Mouse (Mus musculus): Measurements from ENCODE around the gene Psmd12.
A peak's percentile ranks its signal among the peaks of the same experiment; 100 is the strongest.
"Not testable (repeated sequence)": the region's sequence is repeated elsewhere in the genome, so short reads cannot be mapped to it uniquely, and the experiment has no call there.

Gene Psmd12

GRCm38 (mm10) chr11:107462478-107462877, 16.8 kb upstream of the Psmd12 start:
- DNase-seq: peak; percentile 51

DNA sequence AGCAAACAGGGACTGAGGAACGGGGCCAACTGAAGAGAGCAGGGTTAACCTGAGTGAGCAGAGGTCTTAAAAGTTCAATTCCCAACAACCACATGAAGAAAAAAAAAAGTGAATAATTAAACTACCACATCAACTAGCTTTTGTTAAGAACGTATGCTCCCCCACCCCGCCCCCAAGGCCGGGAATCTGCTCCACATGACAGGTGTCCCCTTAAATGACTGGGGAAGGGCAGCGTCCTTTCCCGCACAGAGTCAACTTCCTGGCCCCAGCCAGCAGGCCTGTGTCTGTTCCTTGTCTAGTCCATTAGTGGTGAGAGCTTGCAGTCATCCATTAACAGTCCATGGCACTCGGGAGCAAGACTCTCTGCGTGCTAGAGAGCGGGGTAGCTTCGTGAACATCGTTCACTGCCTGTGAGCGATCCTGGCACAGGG, 16.0 kb upstream of the Psmd12 start:
- DNase-seq: no peak

- DNase-seq: no peak
Observed at GRCm38 (mm10) chr11:107464141-107464540, 15.1 kb upstream of the Psmd12 start.

DNA sequence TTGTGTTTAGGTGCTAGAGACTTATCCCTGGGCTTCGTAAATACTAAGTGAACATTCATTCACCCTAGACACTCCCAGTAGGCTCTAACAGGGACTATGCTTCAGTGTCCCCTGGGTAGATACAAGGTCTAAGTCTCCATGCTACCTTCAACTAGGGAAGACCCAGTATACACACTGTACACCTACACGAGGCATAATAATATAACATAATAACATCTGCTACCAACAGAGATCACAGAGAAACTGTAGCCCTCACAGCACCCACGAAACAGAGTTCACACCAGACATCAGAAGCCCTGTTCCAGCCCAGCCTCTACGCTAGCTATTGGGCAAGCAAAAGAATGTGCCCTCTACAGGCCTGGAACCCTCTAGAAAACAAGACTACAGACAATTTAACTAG, 14.2 kb upstream of the Psmd12 start:
- no peak for DNase-seq

- DNase-seq: no peak
Observed at GRCm38 (mm10) chr11:107465969-107466368, 13.3 kb upstream of the Psmd12 start.

DNA sequence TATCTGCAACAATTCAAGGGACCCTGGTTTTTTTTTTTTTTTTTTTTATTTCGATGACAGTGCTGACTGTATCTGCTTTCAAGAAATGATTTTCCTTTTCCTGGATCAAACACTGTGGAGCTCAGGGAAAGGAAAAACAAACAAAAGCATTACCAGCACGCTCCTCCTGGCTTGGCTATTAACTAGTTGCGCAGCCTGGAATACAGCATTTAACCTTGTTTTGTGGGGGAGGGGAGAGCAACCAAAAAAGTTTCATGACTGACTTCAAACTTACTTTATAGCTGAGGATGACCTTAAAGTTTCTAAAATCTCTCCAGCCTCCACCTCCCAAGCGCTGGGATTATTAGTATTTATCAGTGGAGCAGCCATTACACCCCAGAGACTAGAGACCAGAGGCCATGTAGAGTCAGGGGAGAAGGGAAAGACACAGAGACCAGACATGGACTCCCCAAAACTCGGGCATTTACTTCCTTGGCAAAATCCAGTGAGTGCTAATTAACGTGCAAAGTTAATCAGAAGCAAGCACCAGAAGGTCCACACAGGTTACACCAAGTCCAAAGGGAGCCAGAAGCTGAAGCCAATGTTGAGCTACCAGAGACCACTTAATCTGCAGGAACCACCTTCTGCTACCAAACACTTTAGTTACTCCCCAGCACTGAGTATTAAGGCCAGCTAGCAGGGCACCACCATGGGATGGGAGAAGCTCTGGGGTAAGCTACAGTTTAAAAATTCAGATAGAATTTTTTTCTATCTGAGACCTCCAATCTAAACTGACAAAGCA, 12.5 kb upstream of the Psmd12 start:
- no peak for DNase-seq

- peak; percentile 87 for DNase-seq
Observed at GRCm38 (mm10) chr11:107468252-107469030, 10.8 kb upstream of the Psmd12 start.

DNA sequence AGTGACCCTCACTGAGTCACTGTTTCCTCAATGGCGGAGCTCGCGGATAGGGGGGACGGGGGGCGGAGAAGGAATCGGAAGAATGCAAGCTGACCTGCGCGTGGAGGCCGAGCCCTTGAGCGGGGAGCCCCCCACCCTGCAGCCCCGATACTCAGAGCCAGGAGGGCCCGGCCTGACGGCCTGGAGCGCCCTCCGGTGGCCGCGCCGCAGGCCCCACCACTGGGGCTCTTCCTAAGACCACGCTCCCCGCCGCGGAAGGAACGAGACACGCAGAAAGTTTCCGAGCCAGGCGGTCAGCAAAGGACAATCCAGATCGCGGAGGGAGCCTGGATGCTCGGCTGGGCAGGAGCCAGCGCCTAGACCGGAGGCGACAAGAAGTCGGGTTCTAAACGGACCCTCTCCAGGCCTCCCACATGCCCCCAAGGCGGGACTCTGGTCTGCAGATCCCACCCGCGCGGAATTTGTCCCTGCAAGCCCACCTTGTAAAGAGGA, 10.2 kb upstream of the Psmd12 start:
- peak; percentile 84 for DNase-seq

DNA sequence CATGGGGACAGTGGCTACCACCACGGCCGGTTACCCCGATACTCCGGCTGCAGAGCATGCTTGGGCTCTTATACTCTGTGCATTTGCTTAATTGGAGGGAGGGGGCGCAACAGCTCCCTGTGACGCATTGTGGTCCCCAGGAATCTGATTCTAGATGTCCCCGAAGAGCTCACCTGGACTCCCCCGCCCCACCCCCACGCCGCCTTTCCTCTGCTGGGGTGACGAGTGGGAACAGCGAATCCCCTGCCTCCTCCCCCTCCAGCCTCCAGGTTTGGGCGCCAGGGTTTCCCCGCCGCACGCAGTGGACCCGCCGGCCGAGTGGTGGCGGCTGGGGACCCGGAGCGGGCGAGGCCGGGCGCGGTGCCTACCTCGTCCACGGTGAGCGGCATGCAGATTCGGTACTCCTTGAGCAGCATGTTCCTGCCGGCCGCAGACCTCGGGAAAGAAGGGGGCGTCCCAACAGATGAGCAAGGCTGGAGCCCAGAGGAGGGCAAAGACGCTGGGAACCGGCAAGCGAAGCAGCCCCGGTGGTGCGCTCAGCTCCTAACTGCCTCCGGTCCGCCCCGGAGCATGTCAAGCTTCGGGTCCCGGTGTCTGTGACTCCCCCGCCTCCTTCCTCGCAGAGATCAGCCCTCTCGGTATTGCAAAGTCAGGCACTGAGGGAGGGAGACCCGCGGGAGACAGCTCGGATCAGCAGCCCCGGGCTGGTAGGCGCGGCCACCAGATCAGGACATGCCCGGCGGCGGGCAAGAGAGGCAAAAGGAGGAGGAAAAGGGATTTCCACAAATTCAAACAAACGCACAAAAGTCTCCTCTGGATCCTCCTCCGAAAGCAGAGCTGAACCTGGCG, 9.5 kb upstream of the Psmd12 start:
- DNase-seq: peak; percentile 80

DNA sequence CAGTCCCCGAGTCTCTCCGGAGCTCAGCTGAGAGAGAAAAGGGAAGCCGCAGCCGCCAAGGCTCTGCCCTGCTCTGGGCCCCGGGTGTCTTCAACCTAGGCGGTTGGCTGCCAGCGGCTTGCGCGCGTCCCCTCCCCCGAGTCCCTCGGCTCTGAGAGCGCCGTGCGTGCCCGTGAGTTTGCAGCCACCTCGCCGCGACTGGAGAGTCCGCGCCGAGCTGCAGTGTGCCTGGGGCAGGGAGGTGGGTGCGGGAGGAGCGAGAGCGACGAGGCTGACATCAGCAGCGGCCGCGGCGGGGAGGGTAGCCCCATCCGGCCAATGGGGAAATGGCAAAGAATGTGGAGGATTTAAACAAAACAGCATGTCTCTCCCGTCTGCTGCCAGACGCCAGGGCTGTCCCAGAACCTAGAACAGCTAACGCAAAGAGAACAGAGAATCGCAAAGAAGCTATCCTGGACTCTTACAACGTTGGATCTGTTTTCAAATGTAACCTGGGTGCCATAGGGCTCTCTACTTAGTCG, 8.7 kb upstream of the Psmd12 start, which contains the start of gene Pitpnc1:
Pitpnc1 (minus strand) TSS at position 179 of the 521 bp plus-strand sequence.
- DNase-seq: peak; percentile 95

DNA sequence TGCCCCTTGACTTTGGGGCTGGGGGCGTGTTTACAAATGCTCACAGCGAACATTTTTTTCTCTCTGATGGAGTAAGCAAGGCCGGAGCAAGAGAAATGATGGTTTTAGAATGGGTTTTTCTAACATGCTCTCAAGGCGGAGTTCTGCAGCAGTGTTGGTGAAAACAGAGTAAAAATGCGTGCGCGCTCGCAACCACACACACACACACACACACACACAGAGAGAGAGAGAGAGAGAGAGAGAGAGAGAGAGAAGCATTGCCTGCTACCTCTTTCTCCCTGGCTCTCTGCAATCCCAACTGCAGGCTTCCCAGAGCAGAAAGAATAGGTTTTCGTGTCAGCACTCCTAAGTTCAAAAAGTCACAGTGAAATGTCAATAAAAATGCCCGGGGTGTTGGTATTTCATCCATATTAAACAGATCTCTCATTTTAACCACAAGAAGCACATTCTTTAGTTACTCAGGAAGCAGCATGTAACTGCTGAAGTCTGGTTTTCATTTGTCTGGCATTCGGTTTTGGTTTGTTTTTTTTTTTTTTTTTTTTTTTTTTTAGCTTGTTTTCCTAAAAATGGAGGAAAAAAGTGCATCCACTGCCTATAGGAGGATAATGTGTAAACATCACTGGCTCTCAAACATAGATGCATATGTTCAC, 8.1 kb upstream of the Psmd12 start:
- no peak for DNase-seq

DNA sequence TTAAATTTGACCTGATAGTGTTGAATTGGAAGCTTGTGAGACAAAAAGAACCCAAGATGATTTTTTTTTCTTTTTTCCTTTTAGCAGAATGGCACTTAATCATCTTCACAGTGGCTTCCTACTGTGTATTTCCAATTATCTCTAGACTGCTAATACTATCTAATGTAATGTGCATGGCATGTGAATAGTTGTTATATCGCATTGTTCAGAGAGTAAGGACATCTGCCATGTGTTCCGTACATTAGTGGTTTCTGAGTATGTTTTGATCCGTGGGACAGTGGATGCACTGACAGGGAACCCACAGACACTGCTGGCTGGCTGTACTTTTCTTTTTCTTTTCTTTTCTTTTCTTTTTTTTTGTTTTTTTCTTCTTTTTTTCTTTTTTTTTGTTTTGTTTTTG, 7.0 kb upstream of the Psmd12 start:
- DNase-seq: no peak

DNA sequence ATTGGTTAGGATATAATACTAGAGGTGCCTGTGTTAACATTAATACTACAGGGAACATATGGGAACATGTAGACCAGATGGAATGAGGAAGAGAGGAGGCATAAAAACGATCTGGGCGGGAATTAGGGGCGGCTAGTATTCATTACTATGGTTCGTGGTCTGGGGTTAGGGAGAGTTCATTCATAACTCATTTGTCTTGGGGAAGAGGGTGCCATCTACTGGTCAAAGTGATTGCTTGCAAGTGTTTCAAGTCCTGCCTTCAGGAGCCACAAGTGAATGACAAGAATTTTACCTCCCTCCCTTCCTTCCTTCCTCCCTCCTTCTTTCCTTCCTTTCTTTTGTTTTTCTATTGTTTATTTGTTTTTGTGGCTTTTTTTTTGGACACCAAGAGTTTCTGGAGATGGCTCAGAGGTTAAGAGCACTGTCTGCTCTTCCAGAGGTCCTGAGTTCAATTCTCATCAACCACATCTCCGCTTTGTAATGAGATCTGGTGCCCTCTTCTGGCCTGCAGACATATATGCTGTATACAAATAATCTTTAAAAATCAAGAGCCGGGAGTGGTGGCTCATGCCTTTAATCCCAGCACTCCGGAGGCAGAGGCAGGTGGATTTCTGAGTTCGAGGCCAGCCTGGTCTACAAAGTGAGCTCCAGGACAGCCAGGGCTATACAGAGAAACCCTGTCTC, 6.0 kb upstream of the Psmd12 start:
- DNase-seq: peak; percentile 64

DNA sequence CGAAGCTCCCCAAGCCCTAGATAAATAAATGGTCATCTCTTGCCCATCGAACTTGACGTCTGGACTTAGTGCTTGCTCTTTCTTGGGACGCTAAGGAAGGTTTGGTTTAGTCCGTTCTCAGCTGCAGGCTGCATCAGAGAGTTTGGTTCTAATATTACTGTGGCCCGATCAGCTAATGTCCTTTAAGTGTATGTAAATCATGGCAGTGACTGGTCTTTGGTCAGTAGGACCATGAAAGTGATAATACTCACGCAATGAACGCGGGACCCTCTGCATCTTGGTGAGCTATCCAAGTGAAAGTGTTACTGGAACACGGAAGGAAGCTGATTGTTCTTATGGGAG, 549 bp downstream of the Psmd12 start:
- no peak for DNase-seq

DNA sequence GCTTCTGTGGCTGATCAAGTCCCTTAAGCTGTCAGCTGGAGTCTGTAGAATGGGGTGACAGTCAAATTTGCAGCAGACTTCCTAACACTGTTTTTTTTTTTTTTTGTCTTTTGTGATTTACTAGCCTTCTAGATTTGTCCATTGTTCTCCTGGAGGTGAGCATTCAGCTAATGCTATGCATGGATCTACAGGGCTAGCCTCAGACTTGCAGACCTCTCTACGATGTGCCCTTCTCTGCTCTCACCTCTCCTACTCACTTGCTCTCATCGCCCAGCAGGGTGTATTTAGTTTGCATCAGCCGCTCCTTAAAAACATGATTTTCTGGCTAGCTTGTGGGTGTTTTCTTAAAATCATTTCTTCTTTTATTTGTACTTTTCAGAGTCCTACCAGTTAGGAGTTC, 5.1 kb downstream of the Psmd12 start:
- DNase-seq: no peak

- no peak for DNase-seq
Observed at GRCm38 (mm10) chr11:107502801-107503200, 23.5 kb downstream of the Psmd12 start.

- not testable (repeated sequence) for DNase-seq
Observed at GRCm38 (mm10) chr11:107504364-107504763, 25.1 kb downstream of the Psmd12 start.

GRCm38 (mm10) chr11:107506260-107506659, 27.0 kb downstream of the Psmd12 start:
- DNase-seq: peak; percentile 16

- no peak for DNase-seq
Observed at GRCm38 (mm10) chr11:107509631-107510338, 30.5 kb downstream of the Psmd12 start.

DNA sequence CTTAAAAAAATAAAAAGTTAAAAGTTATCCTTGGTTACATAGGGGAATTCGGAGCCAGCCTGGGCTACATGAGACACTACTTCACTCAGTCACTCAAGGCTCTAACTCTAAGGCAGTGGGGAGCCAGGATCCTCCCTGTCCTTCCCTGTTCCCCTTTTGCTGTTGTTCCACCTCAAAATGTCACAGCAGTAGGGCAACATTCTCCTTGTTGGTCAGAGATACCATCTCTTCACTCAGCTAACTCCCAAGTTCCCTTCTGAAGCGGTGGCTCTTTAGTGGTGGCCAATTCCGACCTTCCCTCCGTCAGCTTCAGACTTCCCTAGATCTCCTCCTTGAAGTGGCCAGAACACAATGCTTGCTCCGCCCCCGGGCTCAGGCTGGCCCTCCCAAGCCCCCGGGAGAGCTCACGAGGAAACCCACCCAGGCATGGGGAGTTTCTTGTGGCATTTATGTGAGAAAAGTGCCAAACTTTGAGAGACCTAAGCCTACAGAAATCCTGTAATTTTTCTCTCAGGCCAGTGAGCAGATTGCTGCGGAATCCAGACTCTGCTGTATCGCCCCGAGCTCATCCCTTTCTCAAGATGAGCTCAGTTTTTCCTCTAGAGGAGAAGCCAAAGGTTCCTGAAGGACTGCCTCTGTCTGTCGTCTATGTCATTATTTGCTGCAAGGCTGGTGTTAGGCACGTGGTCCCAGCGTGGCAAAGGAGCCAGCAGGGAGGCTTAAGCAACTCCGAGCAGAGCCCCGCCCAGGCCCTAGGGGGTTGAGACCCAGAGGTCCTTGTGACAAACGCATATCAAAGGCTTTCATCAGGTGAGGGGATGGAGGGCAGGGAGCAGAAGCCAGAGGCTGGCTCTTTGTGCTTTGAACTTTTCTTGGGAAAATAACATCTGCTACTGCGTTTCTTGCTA, 31.3 kb downstream of the Psmd12 start:
- peak; percentile 50 for DNase-seq
